Mouse (Mus musculus) limb, embryonic 15.5 days (tissue): ENCODE results near the gene Ncapd2. TPM values are rescaled to one million over a fixed set of nuclear protein-coding genes. Genes with fewer than 3 reads are reported as not detected.

Source experiments
- ATAC-seq: fragments of 200-750 bp; cut with Nextera tagmentation; 2 replicates; pipeline ENCODE4 v1.8.0; 2017; ENCODE audit warnings: low read depth, moderate TSS enrichment; ENCODE audit not compliant: insufficient number of reproducible peaks, low FRiP score, low TSS enrichment
- H3K27ac ChIP-seq: fragments of 300-500 bp; sonication (generic); 2 replicates; pipeline ENCODE4 v1.5.1; 2015; ENCODE audit warnings: moderate library complexity, mild to moderate bottlenecking, inconsistent platforms
- H3K27me3 ChIP-seq: fragments of 300-500 bp; sonication (generic); 2 replicates; pipeline ENCODE4 v1.6.1; 2015; ENCODE audit warnings: inconsistent platforms
- H3K36me3 ChIP-seq: fragments of 300-500 bp; sonication (generic); 2 replicates; pipeline ENCODE4 v1.6.1; 2015; ENCODE audit warnings: inconsistent platforms
- H3K4me1 ChIP-seq: fragments of 300-500 bp; sonication (generic); 2 replicates; pipeline ENCODE4 v1.6.1; 2015; ENCODE audit warnings: inconsistent platforms
- H3K4me2 ChIP-seq: fragments of 300-500 bp; sonication (generic); 2 replicates; pipeline ENCODE4 v1.6.1; 2015; ENCODE audit warnings: mild to moderate bottlenecking, inconsistent platforms
- H3K4me3 ChIP-seq: fragments of 300-500 bp; sonication (generic); 2 replicates; pipeline ENCODE4 v1.5.1; 2015; ENCODE audit warnings: mild to moderate bottlenecking, inconsistent platforms
- H3K9ac ChIP-seq: fragments of 300-500 bp; sonication (generic); 2 replicates; pipeline ENCODE4 v1.6.1; 2015; ENCODE audit warnings: inconsistent platforms
- H3K9me3 ChIP-seq: fragments of 300-500 bp; sonication (generic); 2 replicates; pipeline ENCODE4 v1.6.1; 2016; ENCODE audit warnings: inconsistent platforms
- WGBS: fragments of 180-500 bp; shearing (Covaris S2); methylation state at CpG from one replicate; pipeline ENCODE4 v1.1.7; 2015; 5-methylcytosine and 5-hydroxymethylcytosine counted together
- polyA plus RNA-seq: library from polyadenylated mRNA; unstranded; fragments of >200 nt; fragmentation: Nextera tagmentation; extraction: Ambion mirVana; gene quantifications from 2 replicates; pipeline ENCODE4 v1.2.1, GENCODE M21; 2015

Gene Ncapd2
- polyA plus RNA-seq, 1 experiment from 2014 or later: 86.4 TPM

DNA sequence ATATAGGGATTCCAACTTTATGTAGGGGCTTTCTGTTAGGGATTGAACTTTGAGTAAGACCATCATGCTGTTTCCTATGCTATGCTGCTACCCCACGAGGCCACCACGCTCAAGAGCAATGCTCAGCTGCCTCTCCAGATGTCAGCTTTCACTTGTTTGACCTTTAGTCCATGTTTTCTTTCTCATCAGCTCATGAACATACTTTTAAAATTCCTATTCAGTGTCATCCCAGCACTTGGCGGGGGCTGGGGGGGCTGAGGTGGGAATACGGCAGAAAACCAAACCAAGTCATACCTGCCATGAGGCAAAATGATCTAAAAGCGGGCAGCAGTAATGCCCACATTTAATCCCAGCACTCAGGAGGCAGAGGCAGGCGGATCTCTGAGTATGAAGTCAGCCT, 21.6 kb upstream of the Ncapd2 start:
- no peaks in the 10 kb centered on the region for H3K36me3 ChIP-seq
- no peak overlapping the region for H3K4me2 ChIP-seq
- H3K9ac ChIP-seq: no peak overlapping the region
- no peak for ATAC-seq
- no peaks in the 10 kb centered on the region for H3K9me3 ChIP-seq
- peaks cover 12% of the 10 kb centered on the region for H3K27me3 ChIP-seq
- whole genome bisulfite sequencing: 66% methylated on average over 6 of the region's 6 CpGs
- no peak overlapping the region for H3K4me3 ChIP-seq
- H3K27ac ChIP-seq: no peak overlapping the region
- H3K4me1 ChIP-seq: peaks cover 15% of the 10 kb centered on the region

DNA sequence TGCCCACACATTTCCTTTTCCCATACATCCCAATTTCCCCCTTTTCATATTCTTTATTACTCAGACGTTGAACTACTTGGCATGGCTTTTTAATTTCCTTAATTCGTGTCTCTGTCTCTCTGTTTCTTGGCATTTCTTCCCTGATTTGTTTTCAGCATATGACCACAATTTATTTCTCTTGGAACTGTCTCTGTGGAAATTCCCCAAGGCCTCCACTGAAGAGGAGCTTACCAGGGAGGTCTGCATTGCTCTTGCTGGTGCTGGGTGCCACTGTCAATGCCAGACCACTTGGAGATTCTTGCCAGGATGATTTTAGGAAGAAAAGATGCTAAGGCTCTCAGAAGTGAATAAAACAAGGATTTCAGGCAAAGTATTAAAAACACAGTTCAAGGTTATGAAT, 21.1 kb upstream of the Ncapd2 start:
- no peak overlapping the region for H3K9ac ChIP-seq
- H3K9me3 ChIP-seq: no peaks in the 10 kb centered on the region
- no peak overlapping the region for H3K4me3 ChIP-seq
- no peak for ATAC-seq
- H3K27ac ChIP-seq: no peak overlapping the region
- WGBS: 32% methylated on average over 2 of the region's 2 CpGs
- H3K27me3 ChIP-seq: peaks cover 12% of the 10 kb centered on the region
- no peaks in the 10 kb centered on the region for H3K36me3 ChIP-seq
- H3K4me1 ChIP-seq: peaks cover 15% of the 10 kb centered on the region
- no peak overlapping the region for H3K4me2 ChIP-seq

DNA sequence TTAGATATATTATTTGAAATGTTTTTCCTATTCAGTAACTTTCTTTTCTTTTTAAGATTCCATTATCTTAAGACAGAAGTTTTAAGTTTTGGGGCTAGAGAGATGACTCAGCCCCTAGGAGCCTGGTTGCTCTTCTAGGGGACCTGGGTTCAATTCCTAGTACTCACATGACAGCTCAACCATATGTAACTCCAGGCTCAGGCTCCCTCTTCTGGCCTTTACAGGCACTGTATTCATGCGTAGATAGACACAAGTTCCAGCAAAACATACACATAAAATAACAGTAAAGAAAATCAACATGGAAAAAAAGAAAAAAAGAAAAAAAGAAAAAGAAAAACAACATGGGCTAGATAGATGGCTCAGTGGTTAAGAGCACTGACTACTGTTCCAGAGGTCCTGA, 18.9 kb upstream of the Ncapd2 start:
- no peak for ATAC-seq
- H3K4me1 ChIP-seq: 0 out of 2 replicates have a peak, but pooled peaks cover 2% of the 10 kb centered on the region
- no peaks in the 10 kb centered on the region for H3K36me3 ChIP-seq
- H3K4me3 ChIP-seq: no peak overlapping the region
- no peak overlapping the region for H3K9ac ChIP-seq
- H3K27me3 ChIP-seq: peaks cover 12% of the 10 kb centered on the region
- no peaks in the 10 kb centered on the region for H3K9me3 ChIP-seq
- 79% methylated on average over 1 of the region's 1 CpGs for WGBS
- H3K4me2 ChIP-seq: no peak overlapping the region
- no peak overlapping the region for H3K27ac ChIP-seq

DNA sequence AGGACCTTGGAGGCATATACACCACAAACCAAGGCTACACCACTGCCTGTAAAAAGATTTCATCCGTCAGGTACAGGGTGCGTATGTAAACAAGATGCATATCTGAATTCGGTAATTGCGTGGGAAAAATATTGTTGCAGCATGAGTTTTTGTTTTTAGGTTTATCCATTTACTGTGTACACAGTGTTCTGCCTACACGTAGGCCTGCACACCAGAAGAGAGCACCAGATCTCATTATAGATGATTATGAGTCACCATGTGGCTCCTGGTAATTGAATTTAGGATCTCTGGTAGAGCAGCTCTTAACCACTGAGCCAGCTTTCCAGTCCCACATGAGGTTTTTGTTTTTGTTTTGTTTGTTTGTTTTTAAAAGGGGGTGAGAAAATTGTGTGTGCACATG, 5.7 kb upstream of the Ncapd2 start:
- no peaks in the 10 kb centered on the region for H3K27me3 ChIP-seq
- H3K9ac ChIP-seq: no peak overlapping the region
- peaks cover 11% of the 10 kb centered on the region for H3K4me1 ChIP-seq
- H3K4me3 ChIP-seq: no peak overlapping the region
- H3K9me3 ChIP-seq: no peaks in the 10 kb centered on the region
- 79% methylated on average over 5 of the region's 5 CpGs for WGBS
- peaks cover 20% of the 10 kb centered on the region for H3K36me3 ChIP-seq
- ATAC-seq: no peak
- no peak overlapping the region for H3K27ac ChIP-seq
- H3K4me2 ChIP-seq: no peak overlapping the region

DNA sequence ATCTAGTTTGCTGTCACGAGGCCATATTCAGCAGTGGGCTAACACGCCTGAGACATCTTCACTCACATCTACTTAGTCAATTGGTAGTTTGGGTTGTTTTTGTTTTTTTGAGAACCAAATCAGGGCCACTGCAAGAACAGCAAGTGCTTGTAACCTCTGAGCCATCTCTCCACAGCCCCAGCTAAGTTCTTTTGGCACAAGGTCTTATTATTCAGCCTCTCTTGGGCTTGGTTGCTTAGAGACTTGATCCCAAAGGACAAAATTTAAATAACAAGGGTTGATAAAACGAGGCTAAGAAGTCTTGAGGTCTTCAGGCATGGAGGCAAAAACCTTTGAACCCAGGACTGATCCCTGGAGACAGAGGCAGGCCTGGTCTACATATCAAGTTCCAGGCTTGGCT, 4.8 kb upstream of the Ncapd2 start:
- Histone ChIP-seq H3K36me3 (peaks cover 20% of the 10 kb centered on the region), H3K4me1 (peaks cover 11% of the 10 kb centered on the region), H3K27me3 (no peaks in the 10 kb centered on the region), H3K27ac (no peak overlapping the region), H3K9me3 (no peaks in the 10 kb centered on the region), H3K4me3 (no peak overlapping the region), H3K4me2 (no peak overlapping the region), H3K9ac (no peak overlapping the region)
- ATAC-seq: no peak
- 62% methylated on average over 3 of the region's 3 CpGs for WGBS

DNA sequence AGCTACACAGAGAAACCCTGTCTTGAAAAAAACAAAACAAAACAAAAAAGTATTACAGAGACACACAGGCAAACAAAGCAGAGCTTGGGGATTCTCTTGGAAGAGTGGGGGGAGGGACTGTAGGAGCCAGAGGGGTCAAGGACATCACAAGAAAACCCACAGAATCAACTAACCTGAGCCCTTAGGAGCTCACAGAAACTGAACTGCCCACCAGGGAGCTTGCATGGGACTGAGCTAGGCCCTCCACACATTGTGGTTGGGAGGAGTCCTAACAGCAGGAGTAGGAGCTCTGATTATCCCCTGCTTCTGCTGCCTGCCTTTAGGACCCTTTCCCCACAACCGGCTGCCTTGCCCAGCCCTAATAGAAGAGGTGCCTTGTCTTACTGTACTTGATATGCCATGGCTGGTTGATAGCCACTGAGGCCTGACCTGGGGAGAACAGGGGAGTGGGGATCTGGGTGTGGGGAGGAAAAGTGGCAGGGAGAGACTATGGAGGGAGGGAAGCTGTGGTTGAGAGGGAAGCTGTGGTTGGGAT, 4.1 kb upstream of the Ncapd2 start:
- Histone ChIP-seq H3K4me3 (no peak overlapping the region), H3K4me2 (no peak overlapping the region), H3K9me3 (no peaks in the 10 kb centered on the region), H3K9ac (no peak overlapping the region), H3K27ac (no peak overlapping the region), H3K27me3 (no peaks in the 10 kb centered on the region), H3K36me3 (peaks cover 20% of the 10 kb centered on the region), H3K4me1 (peaks cover 11% of the 10 kb centered on the region)
- ATAC-seq: no peak
- WGBS: 29% methylated on average over 1 of the region's 1 CpGs

DNA sequence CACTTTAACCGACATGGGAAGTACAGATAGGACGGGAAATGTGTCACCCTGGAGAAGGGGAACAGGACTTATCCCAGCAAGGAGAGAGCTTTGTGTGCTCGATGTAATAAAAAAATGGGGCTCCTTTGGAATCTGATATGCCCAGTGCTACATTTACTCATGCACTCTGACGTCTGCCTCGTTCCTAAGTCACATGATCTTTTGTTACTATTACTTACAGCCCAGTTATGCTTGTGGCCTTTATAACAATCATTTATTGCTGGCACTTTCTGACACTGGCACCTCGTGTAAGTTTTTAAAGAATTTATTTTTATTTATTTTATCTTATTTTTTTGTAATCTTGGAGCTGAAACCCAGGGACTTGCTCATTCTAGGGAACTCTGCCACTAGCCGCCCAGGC, 1.9 kb upstream of the Ncapd2 start:
- Histone ChIP-seq H3K27me3 (no peaks in the 10 kb centered on the region), H3K36me3 (peaks cover 31% of the 10 kb centered on the region), H3K4me2 (no peak overlapping the region), H3K9me3 (no peaks in the 10 kb centered on the region), H3K4me1 (peaks cover 11% of the 10 kb centered on the region), H3K9ac (no peak overlapping the region), H3K27ac (no peak overlapping the region), H3K4me3 (no peak overlapping the region)
- no peak for ATAC-seq
- WGBS: 58% methylated on average over 7 of the region's 7 CpGs

DNA sequence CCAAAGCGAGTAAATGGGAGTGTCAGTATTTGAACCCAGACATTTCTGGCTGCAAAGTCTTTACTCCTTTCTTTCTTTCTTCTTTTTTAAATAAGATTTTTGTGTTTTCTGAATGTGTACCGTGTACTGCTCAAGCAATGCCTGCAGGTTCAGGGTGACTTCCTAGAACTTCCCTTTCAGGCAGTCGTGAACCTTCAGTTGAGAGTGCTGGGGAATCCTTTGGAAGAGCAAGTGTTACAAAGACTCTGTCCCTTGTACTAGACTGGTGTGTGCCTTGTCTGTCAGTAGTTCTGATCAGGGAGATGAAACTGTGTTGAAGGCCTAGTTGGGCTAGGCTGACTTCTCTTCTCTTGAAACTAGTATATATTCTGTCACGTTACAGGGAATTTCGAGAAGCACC, 1.3 kb upstream of the Ncapd2 start:
- no peak for ATAC-seq
- Histone ChIP-seq H3K4me2 (peak overlapping the region; percentile 67), H3K4me1 (peaks cover 11% of the 10 kb centered on the region), H3K36me3 (peaks cover 37% of the 10 kb centered on the region), H3K4me3 (peak overlapping the region; percentile 74), H3K27ac (peak overlapping the region; percentile 99), H3K27me3 (no peaks in the 10 kb centered on the region), H3K9ac (peak overlapping the region; percentile 63), H3K9me3 (no peaks in the 10 kb centered on the region)
- WGBS: 38% methylated on average over 5 of the region's 5 CpGs

DNA sequence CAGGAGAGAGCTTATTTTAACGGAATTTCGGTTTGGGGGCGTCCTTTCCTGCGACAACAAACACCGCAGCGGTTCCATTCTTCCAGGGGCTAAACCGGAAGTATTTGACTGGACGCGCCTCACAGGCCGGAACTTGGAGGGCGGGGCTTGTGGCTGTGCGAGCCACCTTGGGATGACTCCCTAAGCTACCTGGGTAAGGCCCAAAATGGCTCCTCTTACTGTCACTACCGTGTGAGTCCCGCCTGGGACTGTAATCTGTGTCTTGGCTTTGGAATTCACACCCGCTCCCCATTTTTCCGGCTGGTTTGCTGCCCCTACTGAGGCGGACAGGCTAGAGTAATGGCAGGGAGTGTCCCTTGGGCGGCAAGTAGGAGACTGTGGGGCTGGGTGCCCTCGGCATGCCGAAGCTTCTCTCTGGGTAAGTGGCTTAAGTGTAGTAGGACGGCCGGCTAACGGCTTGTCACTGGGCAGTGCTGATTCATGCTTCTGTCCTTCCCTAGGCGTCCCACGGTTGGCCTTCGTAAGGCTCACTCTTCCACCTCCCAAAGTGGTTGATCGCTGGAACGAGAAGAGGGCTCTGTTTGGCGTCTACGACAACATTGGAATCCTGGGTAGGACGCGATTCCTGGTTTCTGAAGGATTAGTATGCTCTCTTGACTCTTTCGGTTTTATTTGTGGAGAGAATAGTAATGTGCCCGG, 664 bp upstream of the Ncapd2 start:
- peak overlapping the region; percentile 74 for H3K4me3 ChIP-seq
- whole genome bisulfite sequencing: under 1% methylated on average over 34 of the region's 34 CpGs

DNA sequence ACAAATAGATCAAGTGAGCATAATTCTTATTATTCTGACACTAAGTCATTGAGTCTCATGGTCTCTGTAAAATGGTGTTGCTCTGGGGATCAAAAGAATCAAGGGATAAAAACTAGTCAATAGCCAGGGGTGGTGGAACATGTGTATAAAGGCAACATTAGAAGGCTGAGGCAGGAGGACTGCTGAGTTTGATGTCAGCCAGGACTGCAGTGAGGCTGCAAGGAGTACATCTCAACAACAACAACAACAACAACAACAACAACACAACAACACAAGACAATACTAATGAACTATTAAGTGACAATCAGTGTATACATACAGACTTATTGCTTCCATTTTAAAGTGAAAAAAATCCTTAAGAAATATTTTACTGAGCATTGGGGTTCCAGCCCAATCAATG, 685 bp downstream of the Ncapd2 start:
- Histone ChIP-seq H3K9ac (peak overlapping the region; percentile 45; the same call in 1 of the 2 replicates), H3K27me3 (no peaks in the 10 kb centered on the region), H3K27ac (peak overlapping the region; percentile 99; the same call in 1 of the 2 replicates), H3K4me1 (peaks cover 11% of the 10 kb centered on the region), H3K36me3 (peaks cover 57% of the 10 kb centered on the region), H3K4me3 (peak overlapping the region; percentile 74), H3K9me3 (no peaks in the 10 kb centered on the region), H3K4me2 (peak overlapping the region; percentile 67)
- ATAC-seq: no peak

More for the DNA sequence above, 664 bp upstream of the Ncapd2 start:
- Histone ChIP-seq H3K36me3 (peaks cover 44% of the 10 kb centered on the region), H3K4me1 (peaks cover 11% of the 10 kb centered on the region), H3K27ac (peak overlapping the region; percentile 99), H3K4me2 (peak overlapping the region; percentile 67), H3K9ac (peak overlapping the region; percentile 63), H3K9me3 (no peaks in the 10 kb centered on the region), H3K27me3 (no peaks in the 10 kb centered on the region)
- peak; percentile 92 for ATAC-seq

DNA sequence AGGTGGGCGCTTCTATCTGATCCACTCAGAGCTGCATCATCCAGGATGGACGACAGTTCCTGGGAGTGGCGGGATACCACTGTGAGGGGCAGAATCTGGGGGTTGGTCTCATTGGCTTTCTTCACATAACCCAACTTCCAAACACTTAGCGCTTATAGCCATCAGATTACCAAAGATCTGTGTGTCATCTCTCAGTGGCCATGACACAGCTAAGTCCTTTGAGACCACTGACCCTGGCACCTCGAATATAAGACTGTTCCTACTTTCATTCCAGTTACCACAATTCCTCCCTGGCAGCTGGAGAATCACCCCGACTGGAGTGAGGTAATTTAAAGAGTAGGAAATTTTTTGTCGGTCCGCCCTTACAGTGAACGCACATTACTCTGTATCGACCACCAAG, 5.3 kb downstream of the Ncapd2 start:
- no peak overlapping the region for H3K9ac ChIP-seq

DNA sequence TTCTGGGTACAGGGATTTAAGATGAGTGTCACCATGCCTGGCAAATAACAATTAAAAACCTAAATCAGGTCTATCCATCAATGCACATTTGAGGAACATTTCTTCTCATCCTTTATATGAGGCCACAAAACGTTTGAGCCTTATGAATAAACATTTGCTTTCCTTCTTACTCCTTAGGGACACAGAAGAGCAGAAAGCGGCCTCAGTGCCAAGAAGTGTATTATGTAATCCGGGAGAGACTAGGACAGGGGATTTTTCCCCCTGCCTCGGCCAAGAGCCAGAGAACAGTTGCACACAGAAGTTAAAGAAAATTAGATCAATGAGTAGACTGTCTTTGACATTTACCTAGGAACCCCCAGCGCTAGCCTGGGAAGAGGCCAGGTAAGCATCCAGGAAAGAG, 9.4 kb downstream of the Ncapd2 start:
- Histone ChIP-seq H3K9ac (no peak overlapping the region), H3K27me3 (no peaks in the 10 kb centered on the region), H3K4me1 (no peaks in the 10 kb centered on the region), H3K4me3 (no peak overlapping the region), H3K27ac (no peak overlapping the region), H3K9me3 (no peaks in the 10 kb centered on the region), H3K36me3 (peaks cover 96% of the 10 kb centered on the region), H3K4me2 (no peak overlapping the region)
- no peak for ATAC-seq
- 79% methylated on average over 5 of the region's 5 CpGs for WGBS

More for the DNA sequence above, 5.3 kb downstream of the Ncapd2 start:
- no peak overlapping the region for H3K4me2 ChIP-seq
- no peak overlapping the region for H3K4me3 ChIP-seq
- no peak overlapping the region for H3K27ac ChIP-seq
- peaks cover 80% of the 10 kb centered on the region for H3K36me3 ChIP-seq
- WGBS: 94% methylated on average over 10 of the region's 10 CpGs
- no peaks in the 10 kb centered on the region; the same call in 1 of the 2 replicates for H3K4me1 ChIP-seq
- no peak for ATAC-seq
- no peaks in the 10 kb centered on the region for H3K9me3 ChIP-seq
- no peaks in the 10 kb centered on the region for H3K27me3 ChIP-seq
